Mouse (Mus musculus) embryonic fibroblast, embryonic 13.5 days (primary cell): ENCODE data around the gene Acap1.

Source experiments
- CTCF ChIP-seq: IDR thresholded peaks from 2 replicates; pipeline ENCODE4 v1.5.1; 2011; ENCODE audit warnings: mild to moderate bottlenecking, control low read depth, low read length, moderate library complexity, borderline replicate concordance; ENCODE audit not compliant: insufficient read depth
- POLR2A ChIP-seq: IDR thresholded peaks from 2 replicates; pipeline ENCODE4 v1.6.1; 2011; ENCODE audit warnings: low read depth, mild to moderate bottlenecking, control low read depth, low read length, moderate library complexity

- no peak for TF ChIP-seq CTCF
- TF ChIP-seq POLR2A, result no peak
Observed at GRCm38 (mm10) chr11:69838714-69839104, 56.6 kb downstream of the Acap1 start.
